Mouse (Mus musculus) intestine, embryonic 16.5 days (tissue): ENCODE measurements around the gene Gm16223. TPM values are rescaled to one million over a fixed set of nuclear protein-coding genes. Genes with fewer than 3 reads are reported as not detected.

Experiments
- ATAC-seq: fragments of 200-750 bp; cut with Nextera tagmentation; 2 replicates; pipeline ENCODE4 v1.8.0; 2017; ENCODE audit warnings: moderate TSS enrichment, moderate library complexity
- H3K27ac ChIP-seq: fragments of 300-500 bp; sonication (generic); 2 replicates; pipeline ENCODE4 v1.5.1; 2014; ENCODE audit warnings: mild to moderate bottlenecking, low read length
- H3K27me3 ChIP-seq: fragments of 300-500 bp; sonication (generic); replicated peaks from 2 replicates; pipeline ENCODE4 v1.6.1; 2014; ENCODE audit warnings: low read length, control low read depth, mixed read lengths; ENCODE audit not compliant: control insufficient read depth, insufficient read depth
- H3K36me3 ChIP-seq: fragments of 300-500 bp; sonication (generic); 2 replicates; pipeline ENCODE4 v1.6.1; 2014; ENCODE audit warnings: low read length, control low read depth; ENCODE audit not compliant: control insufficient read depth, insufficient read depth
- H3K4me1 ChIP-seq: fragments of 300-500 bp; sonication (generic); 2 replicates; pipeline ENCODE4 v1.6.1; 2014; ENCODE audit warnings: low read length, control low read depth, mixed read lengths; ENCODE audit not compliant: control insufficient read depth, insufficient read depth
- H3K4me2 ChIP-seq: fragments of 300-500 bp; sonication (generic); 2 replicates; pipeline ENCODE4 v1.6.1; 2014; ENCODE audit warnings: low read depth, low read length, control low read depth
- H3K4me3 ChIP-seq: fragments of 300-500 bp; sonication (generic); 2 replicates; pipeline ENCODE4 v1.5.1; 2014; ENCODE audit warnings: mild to moderate bottlenecking, low read length
- H3K9ac ChIP-seq: fragments of 300-500 bp; sonication (generic); 2 replicates; pipeline ENCODE4 v1.6.1; 2014; ENCODE audit warnings: low read depth, low read length
- H3K9me3 ChIP-seq: fragments of 300-500 bp; sonication (generic); 2 replicates; pipeline ENCODE4 v1.6.1; 2016; ENCODE audit warnings: low read length, control low read depth; ENCODE audit not compliant: control insufficient read depth
- WGBS: fragments of 180-500 bp; shearing (Covaris S2); extraction: QIAGEN DNeasy Blood & Tissue Kit; methylation state at CpG from one replicate; pipeline ENCODE4 v1.1.7; 2014; 5-methylcytosine and 5-hydroxymethylcytosine counted together
- polyA plus RNA-seq: library from polyadenylated mRNA; unstranded; fragments of >200 nt; fragmentation: Nextera tagmentation; extraction: Ambion mirVana; gene quantifications from 2 replicates; pipeline ENCODE4 v1.2.1, GENCODE M21; 2015

The Gm16223 gene
- polyA plus RNA-seq, 1 experiment from 2014 or later, result not detected

GRCm38 (mm10) chr5:42207456-42208122, 139.8 kb downstream of the Gm16223 start:
- Histone ChIP-seq H3K4me3 (no peak overlapping the region), H3K9me3 (no peaks in the 10 kb centered on the region), H3K36me3 (no peaks in the 10 kb centered on the region), H3K27me3 (no peaks in the 10 kb centered on the region), H3K27ac (no peak overlapping the region), H3K4me2 (no peak overlapping the region), H3K9ac (no peak overlapping the region), H3K4me1 (no peaks in the 10 kb centered on the region)
- ATAC-seq, result no peak
- 92% methylated on average over 3 of the region's 3 CpGs for WGBS

GRCm38 (mm10) chr5:42211554-42212338, 144.0 kb downstream of the Gm16223 start:
- Histone ChIP-seq H3K36me3 (no peaks in the 10 kb centered on the region), H3K4me3 (no peak overlapping the region), H3K4me2 (no peak overlapping the region), H3K9ac (no peak overlapping the region), H3K27me3 (no peaks in the 10 kb centered on the region), H3K4me1 (no peaks in the 10 kb centered on the region), H3K9me3 (no peaks in the 10 kb centered on the region), H3K27ac (no peak overlapping the region)
- 64% methylated on average over 4 of the region's 4 CpGs for WGBS
- no peak for ATAC-seq

GRCm38 (mm10) chr5:42212353-42212752, 144.6 kb downstream of the Gm16223 start:
- no peak for ATAC-seq
- 73% methylated on average over 4 of the region's 4 CpGs for WGBS

GRCm38 (mm10) chr5:42224840-42225239, 157.1 kb downstream of the Gm16223 start:
- Histone ChIP-seq H3K27me3 (no peaks in the 10 kb centered on the region), H3K27ac (no peak overlapping the region), H3K4me3 (no peak overlapping the region), H3K4me1 (no peaks in the 10 kb centered on the region), H3K9me3 (no peaks in the 10 kb centered on the region), H3K9ac (no peak overlapping the region), H3K4me2 (no peak overlapping the region), H3K36me3 (no peaks in the 10 kb centered on the region)
- ATAC-seq, result no peak
- 72% methylated on average over 1 of the region's 1 CpGs for WGBS

More at GRCm38 (mm10) chr5:42212353-42212752, 144.6 kb downstream of the Gm16223 start:
- H3K27me3 ChIP-seq, result no peaks in the 10 kb centered on the region
- H3K4me3 ChIP-seq, result no peak overlapping the region
- no peak overlapping the region for H3K4me2 ChIP-seq
- H3K9me3 ChIP-seq, result no peaks in the 10 kb centered on the region
- no peaks in the 10 kb centered on the region for H3K36me3 ChIP-seq
- H3K27ac ChIP-seq, result no peak overlapping the region
- H3K4me1 ChIP-seq, result no peaks in the 10 kb centered on the region
- H3K9ac ChIP-seq, result no peak overlapping the region

GRCm38 (mm10) chr5:42228631-42229030, 160.9 kb downstream of the Gm16223 start:
- Histone ChIP-seq H3K27ac (no peak overlapping the region), H3K9me3 (no peaks in the 10 kb centered on the region), H3K9ac (no peak overlapping the region), H3K36me3 (no peaks in the 10 kb centered on the region), H3K4me1 (no peaks in the 10 kb centered on the region), H3K4me3 (no peak overlapping the region), H3K27me3 (no peaks in the 10 kb centered on the region), H3K4me2 (no peak overlapping the region)
- ATAC-seq, result no peak
- 52% methylated on average over 2 of the region's 2 CpGs for WGBS

GRCm38 (mm10) chr5:42239291-42239690, 171.5 kb downstream of the Gm16223 start:
- H3K4me2 ChIP-seq, result no peak overlapping the region
- no peaks in the 10 kb centered on the region for H3K9me3 ChIP-seq
- H3K4me3 ChIP-seq, result no peak overlapping the region
- no peak overlapping the region for H3K27ac ChIP-seq
- H3K36me3 ChIP-seq, result no peaks in the 10 kb centered on the region
- ATAC-seq, result no peak
- 71% methylated on average over 5 of the region's 5 CpGs for WGBS
- H3K9ac ChIP-seq, result no peak overlapping the region
- H3K4me1 ChIP-seq, result no peaks in the 10 kb centered on the region
- no peaks in the 10 kb centered on the region for H3K27me3 ChIP-seq

GRCm38 (mm10) chr5:42239806-42240205, 172.0 kb downstream of the Gm16223 start:
- H3K27me3 ChIP-seq, result no peaks in the 10 kb centered on the region
- H3K4me2 ChIP-seq, result no peak overlapping the region
- H3K36me3 ChIP-seq, result no peaks in the 10 kb centered on the region
- H3K9ac ChIP-seq, result no peak overlapping the region
- no peaks in the 10 kb centered on the region for H3K4me1 ChIP-seq
- no peak for ATAC-seq
- H3K27ac ChIP-seq, result no peak overlapping the region
- no peak overlapping the region for H3K4me3 ChIP-seq
- no peaks in the 10 kb centered on the region for H3K9me3 ChIP-seq

- no peak overlapping the region for H3K4me2 ChIP-seq
- H3K27ac ChIP-seq, result no peak overlapping the region
- H3K9me3 ChIP-seq, result no peaks in the 10 kb centered on the region
- H3K4me3 ChIP-seq, result no peak overlapping the region
- ATAC-seq, result no peak
- no peaks in the 10 kb centered on the region for H3K27me3 ChIP-seq
- no peaks in the 10 kb centered on the region for H3K36me3 ChIP-seq
- H3K4me1 ChIP-seq, result no peaks in the 10 kb centered on the region
- no peak overlapping the region for H3K9ac ChIP-seq
- 86% methylated on average over 3 of the region's 3 CpGs for WGBS
These were observed 182.6 kb downstream of the Gm16223 start for GRCm38 (mm10) chr5:42250376-42250775.
